Mouse (Mus musculus) lung, postnatal 0 days (tissue): ENCODE data around the gene Rad51b.

Experiments
- CTCF ChIP-seq: IDR thresholded peaks from 2 replicates; pipeline ENCODE4 v1.5.1; 2016; ENCODE audit warnings: antibody characterized with exemption, mild to moderate bottlenecking
- EP300 ChIP-seq: IDR thresholded peaks from 2 replicates; pipeline ENCODE4 v1.6.1; 2016; ENCODE audit warnings: antibody characterized with exemption, mild to moderate bottlenecking, control low read depth

GRCm38 (mm10) chr12:79575041-79575541 lies 278.0 kb downstream of the Rad51b start:
- no peak for TF ChIP-seq CTCF
- TF ChIP-seq EP300: no peak
